Mouse (Mus musculus) retina, postnatal 1 day (tissue): ENCODE data around the gene 4921536K21Rik.
"Not testable (repeated sequence)": the region's sequence is repeated elsewhere in the genome, so short reads cannot be mapped to it uniquely, and the experiment has no call there.

ENCODE experiments used
- DNase-seq: peaks from one replicate; pipeline ENCODE4 v3.0.0-alpha.2; 2012

The 4921536K21Rik gene

DNA sequence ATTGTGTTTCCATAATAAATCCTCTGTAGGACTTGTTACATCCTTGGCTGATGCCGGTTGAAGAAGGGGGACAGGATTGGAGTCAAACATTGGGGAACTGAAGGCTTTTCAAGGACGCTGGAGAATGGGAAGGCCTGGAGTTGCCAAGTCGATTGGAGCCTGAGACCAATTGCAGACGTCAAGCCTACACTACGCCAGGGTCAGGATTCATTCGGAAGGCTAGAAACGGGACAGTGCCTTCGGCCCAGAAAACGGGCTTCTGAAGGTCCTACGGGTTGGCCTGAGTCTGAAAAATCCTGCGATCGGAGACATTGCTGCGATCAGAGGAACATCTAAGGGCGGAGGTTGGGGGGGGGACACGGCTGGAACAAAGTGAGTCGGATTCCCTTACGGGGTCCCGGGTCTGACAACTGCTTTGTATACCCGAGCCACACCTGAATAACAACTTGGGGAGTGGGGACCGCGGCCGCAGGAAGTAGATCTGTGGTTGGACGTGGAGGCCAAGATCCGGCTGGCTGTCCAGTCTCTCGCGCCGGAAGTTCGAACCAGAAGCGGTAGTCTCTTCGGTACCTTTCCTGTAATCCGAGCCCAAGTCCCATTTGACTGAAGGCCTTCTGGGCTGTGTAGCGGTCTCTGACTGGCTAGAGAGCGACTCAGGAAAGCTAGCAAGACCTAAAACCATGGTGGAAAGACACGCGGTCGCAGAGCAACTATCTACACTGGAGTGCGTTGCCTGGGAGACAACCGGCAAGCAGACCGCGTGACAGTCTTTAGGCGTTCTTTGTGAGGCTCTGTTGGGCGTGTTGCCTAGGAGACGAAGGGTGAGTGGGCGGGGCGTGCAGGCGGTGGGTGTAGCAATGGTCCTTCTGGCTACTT is at the start of gene 4921536K21Rik, which contains the start of gene Dusp18:
Gene 4921536K21Rik, minus strand, starts transcription at position 693 of the 876 bp plus-strand sequence.
Gene Dusp18, plus strand, starts transcription at position 835 of the 876 bp plus-strand sequence.
- peak; percentile 97 for DNase-seq

DNA sequence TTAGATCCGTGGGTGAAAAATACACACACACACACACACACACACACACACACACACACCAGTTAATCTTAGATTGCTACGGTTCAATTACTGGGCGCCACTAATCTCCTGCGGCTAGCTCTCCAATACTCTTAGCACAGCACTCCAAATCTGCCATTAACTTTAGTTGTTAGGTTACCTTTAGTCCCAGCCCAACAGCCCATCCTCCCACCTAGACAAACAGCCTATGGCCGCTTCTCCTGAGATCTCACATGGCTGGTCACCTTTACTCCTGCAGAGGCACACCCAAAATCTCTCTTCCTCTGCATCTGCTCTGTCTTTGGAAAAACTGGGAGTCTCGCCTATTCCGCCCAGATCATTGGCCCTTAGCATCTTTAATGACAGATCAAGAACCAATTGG is 46.5 kb upstream of the 4921536K21Rik start:
- peak; percentile 30 for DNase-seq

DNA sequence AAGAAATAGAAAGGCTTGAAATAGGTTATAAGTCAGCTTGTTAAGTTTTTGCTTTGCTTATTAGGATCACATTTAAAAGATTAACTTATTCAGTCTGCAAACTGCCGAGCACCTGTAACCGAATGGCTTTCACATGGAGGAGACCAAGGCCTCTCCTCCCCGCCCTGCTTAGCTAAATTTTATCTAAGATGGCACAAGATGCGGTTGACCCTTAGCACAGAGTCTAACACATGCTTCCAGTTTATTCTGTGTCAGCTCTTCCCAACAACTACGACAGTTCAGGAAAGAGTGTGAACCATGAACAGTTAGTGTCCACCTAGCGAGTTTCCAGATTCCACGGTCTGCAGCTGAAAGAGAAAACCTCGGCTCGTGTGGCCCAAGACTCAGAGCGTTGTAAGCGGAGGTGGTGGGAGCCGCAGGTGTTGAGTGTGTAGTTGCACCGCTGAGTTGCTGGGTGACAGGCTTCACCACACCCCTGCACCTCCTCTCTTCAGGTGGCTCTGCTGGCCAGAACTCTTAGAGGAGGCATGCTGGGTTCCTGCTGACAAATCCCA is 42.5 kb upstream of the 4921536K21Rik start:
- no peak for DNase-seq

DNA sequence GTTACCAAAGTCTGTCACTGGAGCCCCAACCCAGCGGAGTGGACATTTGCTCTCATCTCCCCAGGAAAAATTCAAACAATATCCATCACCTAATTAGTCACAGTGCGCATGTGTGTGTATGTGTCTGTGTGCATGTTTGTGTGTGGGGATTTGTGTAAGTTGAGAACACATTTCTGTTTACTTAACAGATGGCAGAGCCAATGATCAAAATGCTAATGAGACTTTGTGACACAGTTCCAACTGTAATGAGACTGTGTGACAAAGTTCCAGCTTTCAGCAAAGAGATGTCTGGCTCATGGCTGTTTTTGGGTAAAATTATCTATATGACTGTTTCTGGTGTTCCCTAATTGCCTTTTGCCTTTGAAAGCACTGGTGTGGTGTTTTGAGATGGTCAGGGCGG is 41.4 kb upstream of the 4921536K21Rik start:
- DNase-seq = peak; percentile 9

DNA sequence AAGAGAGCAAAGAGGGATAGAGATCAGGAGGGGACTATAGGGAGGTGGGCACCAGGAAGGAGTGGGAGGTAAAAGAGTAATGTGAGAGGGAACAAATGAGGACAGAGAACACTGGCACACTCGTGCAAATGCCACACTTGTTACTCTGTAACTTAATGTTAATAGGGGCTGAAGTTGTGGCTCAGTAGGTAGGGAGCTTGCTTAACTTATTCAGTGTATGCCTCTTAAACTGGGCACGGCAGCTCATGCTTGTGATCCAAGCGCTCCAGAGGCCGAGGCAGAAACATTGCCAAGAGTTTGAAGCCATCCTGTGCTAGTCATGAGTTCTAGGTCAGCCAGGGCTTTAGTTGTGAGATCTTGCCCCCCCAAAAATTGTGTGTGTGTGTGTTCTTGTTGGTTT is 40.2 kb upstream of the 4921536K21Rik start:
- no peak for DNase-seq

DNA sequence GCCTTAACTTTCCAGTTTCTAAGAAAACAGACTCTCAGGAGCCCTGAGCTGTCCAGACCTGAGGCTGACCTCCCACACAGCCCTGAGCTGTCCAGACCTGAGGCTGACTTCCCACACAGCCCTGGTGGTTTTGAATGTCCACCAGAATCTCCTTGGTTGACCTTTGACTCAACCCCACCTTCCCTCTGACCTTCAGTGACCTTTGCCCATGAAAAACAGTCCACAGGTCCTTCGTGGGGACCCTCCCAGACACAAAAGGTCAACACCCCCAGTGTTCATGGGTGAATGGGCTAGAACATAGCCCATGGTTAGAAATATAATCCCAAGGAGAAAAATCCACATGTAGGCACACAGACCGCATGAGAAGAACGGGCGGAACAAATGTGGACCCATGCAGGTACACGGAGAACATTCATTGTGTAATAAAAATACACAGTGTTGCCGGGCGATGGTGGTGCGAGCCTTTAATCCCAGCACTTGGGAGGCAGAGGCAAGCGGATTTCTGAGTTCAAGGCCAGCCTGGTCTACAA is 38.9 kb upstream of the 4921536K21Rik start:
- no peak for DNase-seq

DNA sequence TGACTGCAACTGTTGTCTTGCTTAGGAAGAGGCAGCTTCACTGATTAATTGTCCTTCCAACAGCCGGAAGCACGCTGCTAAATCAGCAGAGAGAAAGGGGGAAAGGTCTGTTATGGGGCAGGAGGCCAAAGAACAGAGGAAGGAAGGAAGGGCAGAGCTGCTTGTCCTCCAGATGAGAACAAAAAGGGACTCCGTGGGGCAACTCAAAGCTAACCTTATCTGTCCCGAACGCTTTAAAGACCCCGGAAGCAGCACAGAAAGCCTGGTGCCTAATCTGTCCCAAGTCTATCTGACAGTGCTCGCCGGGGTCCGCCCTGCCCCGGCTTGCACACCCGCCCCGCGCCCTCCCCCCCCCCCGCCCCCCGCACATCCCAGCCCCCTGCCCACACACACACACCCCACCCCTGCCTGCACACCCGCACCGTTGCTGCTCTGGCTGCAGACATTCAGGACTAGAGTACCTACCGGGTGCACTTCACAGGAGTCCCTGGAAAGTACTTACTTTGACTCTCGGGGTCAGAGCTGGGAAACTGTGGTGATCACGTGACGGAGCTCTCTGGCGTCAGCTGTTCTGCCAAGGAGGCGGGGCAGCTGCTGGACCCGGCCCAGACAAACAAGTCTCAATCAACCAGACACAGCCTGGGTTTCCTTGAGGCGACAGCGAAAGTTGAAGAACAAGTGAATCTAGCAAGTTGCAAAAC is 36.8 kb upstream of the 4921536K21Rik start, which contains the start of gene Tcn2:
Gene Tcn2, minus strand, starts transcription at position 649 of the 701 bp plus-strand sequence.
- peak; percentile 87 for DNase-seq

DNA sequence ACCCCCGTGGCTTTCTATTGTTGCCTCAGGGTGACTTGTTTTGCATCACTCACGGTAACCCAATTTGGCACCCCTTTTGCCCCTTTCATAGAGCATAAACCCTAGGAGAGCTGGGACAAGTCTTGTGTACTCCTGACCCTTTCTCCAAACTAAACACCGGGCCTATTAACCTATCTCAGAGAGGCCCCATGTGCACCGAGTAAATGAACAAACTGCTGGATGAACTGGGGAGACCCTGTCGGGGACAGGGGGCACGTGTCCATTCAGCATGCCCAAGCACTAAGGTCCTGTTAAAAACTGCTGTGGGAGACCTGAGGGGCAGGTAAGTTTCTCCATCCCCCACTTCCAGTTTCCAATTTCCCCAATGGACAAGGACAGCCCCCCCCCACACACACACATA is 36.0 kb upstream of the 4921536K21Rik start:
- no peak for DNase-seq

DNA sequence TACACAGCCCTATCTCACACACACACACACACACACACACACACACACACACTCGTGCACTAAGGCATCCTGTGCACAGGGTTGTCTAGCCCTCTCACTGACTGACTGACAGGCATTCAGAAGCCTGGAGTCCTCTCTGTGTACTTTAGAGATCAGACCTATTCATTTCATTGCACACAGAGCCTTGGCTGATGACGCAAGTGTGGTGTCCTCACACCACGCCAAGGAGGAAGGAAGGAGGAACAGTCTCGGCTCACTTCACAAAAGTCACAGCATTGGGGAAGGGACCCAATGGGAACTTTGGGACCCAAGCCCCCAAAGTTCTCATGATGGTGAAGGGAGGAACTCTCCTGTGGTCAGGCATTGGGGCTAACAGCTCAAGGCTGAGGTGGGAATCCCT is 35.1 kb upstream of the 4921536K21Rik start:
- DNase-seq = no peak

DNA sequence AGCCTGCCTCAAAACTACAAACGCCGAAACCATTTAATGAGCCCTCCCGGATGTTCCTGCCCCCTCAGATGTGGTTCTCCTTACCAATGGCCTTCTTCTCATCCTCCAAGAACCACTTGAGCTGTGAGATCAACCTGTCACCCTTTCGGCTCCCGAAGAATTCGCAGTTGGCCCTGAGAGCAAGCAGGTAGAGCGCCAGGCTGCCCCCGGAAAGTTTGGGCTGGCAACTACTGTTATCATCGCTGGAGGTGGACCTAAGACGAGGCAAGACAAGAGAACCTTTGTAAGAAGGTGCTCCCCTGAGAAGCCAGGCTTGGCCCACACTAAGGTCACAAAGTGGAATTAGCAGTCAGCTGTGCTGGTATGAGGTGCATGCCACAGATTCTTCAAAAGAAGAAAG is 31.0 kb upstream of the 4921536K21Rik start:
- DNase-seq = no peak

DNA sequence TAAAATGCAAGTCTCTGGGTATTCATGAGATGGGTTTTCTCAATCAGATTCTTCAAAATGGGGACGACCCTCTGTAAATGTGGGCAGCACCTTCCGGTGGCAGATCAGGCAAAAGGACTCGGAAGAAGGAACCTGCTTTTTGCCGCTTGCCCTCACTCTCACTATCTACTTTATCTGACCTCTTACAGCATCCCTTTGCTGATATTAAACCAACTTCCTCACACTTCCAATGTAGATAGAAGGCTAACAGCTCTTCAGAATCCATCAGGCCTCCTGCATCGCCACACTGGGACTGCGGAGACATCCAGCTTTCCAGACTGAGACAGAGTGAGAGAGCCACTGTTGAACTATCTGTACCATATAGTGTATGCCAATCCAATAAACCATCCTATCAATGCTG is 27.8 kb upstream of the 4921536K21Rik start:
- DNase-seq = no peak

DNA sequence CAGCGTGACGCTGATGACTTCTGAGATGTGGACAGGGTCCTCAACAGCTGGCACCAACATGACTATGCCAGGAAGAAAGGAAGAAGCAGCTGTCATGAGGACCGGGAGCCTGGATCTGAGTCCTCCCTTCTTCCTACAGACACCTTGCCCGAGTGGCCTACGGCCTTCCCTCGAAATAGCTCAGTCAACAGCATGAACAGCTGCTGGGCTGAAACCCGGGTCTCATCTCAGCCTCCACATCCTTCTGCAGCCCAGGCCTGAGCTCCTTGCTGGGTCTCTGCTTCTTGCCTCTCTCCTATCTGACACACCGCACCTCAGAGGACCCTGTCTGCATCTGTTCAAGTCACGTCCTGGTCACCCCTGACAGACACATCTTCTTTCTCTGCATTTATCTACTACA is 27.2 kb upstream of the 4921536K21Rik start:
- no peak for DNase-seq

DNA sequence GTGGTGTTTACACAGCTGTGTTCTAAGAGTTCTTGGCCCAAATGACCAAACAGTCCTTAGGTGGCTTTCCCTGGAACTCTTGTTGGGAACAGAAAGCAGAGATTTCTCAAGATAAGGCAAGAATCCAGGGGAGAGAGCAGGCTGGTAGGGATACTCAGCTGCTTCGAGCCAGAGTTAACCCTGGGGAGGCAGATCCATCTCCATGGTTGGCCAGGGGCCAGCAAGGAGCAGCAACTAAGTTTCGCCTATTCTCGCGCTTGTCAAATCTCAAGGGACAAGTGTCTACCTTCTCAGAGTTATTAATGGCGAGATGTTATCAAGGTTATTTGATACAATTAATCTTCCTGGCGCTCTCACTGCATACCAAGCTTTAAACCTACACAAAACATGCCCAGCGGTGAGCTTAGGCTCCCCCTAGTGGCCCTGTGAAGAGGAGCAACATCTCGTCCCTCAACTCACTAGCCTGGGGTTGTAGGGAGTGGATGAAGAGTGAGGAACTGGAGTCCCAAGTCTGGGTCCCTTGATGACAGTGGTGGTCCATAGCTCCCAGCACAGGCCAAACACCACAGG is 26.5 kb upstream of the 4921536K21Rik start:
- DNase-seq = peak; percentile 76

DNA sequence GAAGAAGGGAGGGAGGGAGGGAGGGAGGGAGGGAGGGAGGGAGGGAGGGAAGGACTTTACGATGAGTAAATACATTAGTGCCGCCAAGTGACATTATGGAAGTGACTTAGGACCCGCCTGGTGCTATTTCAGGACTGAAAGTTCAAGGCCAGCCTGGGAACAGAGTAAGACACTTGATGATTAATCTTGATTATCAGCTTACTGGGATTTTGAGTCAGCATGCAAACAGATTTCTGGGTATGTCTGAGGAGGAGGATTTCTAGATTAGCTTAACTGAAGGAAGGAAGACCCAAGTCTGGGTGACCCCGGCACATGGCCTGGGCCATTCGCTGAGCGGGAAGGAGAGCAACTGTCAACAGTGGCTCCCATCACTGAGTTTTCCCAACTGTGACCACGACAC is 25.6 kb upstream of the 4921536K21Rik start:
- peak; percentile 18 for DNase-seq

DNA sequence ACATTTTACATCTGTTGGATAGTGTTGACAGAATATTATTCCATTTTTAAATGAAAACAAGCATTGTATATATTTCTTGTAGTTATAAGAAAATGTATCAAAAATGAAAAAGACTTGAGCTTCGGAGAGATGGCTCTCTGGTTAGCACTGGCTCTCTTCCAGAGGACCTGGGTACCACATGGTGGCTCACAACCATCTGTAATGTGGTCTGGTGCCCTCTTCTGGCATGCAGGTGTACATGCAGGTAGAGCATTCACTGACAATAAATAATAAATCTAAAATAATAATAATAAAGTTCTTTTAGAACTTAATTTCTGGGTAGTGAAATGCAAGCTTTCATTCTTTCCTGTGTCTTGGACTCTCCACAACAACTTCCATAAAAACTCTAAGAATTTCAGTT is 23.8 kb upstream of the 4921536K21Rik start:
- DNase-seq = peak; percentile 49

DNA sequence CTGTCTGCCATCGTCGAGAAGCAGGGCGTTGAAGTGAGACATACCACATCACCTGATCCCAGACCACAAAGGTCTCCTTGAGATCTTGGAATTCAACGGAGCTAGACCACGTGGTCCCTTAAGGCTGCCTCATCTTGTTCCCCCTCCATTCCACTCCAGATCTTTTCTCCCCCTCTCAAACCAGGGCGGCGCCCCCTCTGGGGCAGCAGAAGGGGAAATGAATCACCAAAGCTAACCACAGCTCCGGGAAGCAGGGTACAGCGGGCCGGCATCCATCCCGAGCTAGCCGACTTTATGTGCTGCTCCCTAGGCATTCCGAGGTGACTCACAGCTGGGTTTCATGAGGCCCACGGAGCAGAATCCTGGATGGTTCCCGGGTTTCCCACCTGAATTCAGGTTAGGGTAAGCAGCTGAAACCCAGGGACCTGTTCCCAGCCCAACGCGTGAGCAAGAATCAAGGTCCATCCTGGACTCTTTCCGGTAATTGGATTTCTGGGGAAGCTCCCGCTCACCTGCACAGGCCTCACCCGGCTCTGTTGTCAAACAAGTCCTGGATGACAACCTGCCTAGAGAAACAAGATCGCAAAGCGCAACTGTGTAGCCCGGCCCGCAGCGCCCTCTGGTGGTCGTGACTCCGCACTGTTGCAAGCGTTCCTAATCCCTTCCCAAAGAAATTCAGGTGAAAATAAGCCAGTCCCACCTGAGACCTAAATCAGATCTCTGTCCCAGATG is 19.4 kb upstream of the 4921536K21Rik start, which contains the start of gene Slc35e4:
Gene Slc35e4, minus strand, starts transcription at position 556 of the 732 bp plus-strand sequence.
- DNase-seq = peak; percentile 82

DNA sequence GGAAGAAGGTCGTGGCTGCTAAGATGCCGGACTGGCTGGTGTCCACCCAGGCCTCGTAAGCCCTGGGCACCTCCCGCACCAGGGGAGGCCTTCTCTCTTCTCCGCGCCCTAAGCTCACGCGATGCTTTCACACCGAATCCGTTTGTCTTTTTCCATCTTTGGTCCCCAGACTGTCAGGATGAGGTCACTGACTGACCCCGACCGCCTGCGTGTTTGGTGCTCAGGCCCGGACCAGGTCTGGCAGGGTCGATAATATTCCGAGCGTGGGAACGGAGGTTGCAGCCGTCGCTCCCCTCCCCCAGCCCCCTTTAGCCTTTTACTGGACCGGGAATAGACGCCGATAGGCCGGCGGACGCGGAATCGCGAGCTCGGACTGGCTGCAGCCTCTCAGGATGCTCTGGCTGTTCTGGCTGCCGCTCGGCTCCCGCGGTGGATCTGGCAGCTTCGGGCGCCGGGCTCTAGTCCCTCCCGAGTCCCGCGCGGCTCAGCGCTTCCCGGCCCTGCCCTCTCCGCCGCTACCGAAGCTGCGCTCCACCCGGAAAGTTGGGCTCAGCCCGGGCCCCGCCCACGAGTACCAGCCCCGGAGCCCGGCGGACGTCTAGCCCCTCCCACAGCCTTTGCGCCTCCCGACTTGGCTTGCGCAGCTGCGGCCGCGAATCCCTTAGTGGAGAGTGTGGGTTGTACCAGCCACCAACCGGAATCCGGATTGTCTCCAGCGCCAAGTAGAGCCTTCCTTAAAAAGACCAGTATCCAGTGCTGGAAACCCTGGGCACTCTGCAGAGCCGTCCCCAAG is 18.6 kb upstream of the 4921536K21Rik start:
- peak; percentile 91 for DNase-seq

DNA sequence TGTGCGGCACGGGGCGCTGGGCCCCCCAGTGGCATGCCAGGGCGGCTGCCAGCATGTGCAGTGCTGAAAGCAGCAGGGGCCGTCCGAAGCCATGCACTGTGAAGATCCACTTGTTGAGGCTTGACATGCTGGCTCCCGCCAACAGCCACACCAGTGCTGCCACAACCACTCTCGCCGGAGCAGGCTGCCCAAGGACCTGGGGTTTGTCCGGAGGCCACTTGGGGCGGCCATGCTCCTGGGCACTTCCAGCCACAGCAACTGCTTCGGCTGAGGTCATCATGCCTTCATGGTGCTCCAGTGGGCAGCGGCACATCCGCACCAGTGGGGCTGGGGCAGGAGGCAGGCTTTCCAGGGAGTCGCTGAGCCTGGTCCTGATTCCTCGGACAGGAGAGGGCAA is 18.0 kb upstream of the 4921536K21Rik start:
- peak; percentile 55 for DNase-seq

DNA sequence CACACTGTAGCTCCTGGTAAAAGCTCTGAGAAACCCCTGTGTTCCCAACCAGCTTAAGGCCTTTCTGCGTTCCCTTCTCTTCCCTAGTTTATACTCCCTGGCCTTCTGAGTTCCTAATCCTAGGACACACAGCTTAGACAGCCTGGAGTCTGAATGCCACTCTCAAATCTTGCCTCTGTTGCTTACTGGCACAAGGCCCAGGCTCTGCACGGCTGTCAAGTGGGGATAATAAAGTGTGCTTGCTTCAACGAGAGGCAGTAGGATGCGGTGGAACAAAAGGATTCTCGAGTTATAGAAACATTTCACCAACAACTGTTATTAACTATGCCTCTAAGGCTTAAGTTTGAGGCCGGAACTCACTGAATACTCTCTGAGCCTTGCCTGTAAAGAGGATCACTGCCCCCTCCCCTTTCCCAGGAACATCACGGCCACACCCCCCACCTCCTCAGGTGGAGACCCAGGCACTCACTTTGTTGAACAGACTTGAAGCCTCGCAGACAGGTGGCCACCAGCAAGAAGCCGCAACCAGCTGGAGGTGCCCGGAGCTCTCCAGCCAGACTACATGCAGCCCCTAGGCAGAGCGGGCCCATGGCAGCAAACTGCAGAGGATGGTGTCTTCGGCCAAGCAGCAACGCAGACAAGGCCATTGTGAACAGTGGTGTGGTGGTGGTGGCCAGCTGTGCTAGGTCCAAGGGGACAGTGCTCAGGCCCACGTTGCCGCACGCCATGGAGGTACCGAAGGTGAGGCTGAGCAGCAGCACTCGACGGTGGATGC is 17.4 kb upstream of the 4921536K21Rik start:
- peak; percentile 26 for DNase-seq

DNA sequence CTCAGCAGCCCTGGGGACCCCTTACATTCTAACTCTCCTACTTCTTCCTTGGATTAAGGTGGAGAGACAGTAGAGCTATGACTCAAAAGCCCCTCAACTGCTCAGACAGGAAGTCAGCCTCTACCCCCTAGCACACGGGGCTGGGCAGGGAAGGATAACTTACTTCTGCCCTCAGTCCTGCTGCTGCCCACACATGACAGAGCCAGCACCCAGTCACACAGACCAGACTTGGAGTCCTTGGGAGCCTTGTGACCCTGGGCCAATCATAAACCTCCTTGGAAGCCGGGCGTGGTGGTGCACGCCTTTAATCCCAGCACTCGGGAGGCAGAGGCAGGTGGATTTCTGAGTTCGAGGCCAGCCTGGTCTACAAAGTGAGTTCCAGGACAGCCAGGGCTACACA is 16.5 kb upstream of the 4921536K21Rik start:
- DNase-seq = not testable (repeated sequence)
